ENCODE assay signal across 8 mouse cellular contexts in genomic region chr2:118637888-118638526, GRCm38 (mm10). TPM values are rescaled to one million over a fixed set of nuclear protein-coding genes. Genes with fewer than 3 reads are reported as not detected.
DNase-seq lines count a peak whose midpoint lies in the region; ATAC-seq and TF ChIP-seq lines count a peak whose summit lies in the region.

No protein-coding gene starts in this region.

- no peak overlapping the region for H3K27ac ChIP-seq in limb, embryonic 14.5 days (replicated peaks; ENCODE audit: low read depth, low read length)
- H3K27ac ChIP-seq in midbrain, postnatal 0 days (ENCODE audit: low read depth, low read length) = no peak overlapping the region

- TF ChIP-seq POLR2A in limb, embryonic 14.5 days (IDR thresholded peaks at IDR 0.05; ENCODE audit: borderline replicate concordance, extremely low read depth, insufficient read depth, insufficient read length) = no peak

- DNase-seq in 3T3-L1 (ENCODE audit: low read depth, low spot score) (peak; percentile 86), ZHBTc4 (ENCODE audit: low read depth, low spot score) (peak; percentile 79)
- peak; percentile 42 for DNase-seq in gastrocnemius, postnatal 14 days
- DNase-seq in kidney, adult 8-10 months = peak; percentile 36 to 77
- DNase-seq in limb, embryonic 14.5 days (ENCODE audit: low spot score) = peak; percentile 76
- DNase-seq in midbrain, postnatal 0 days (ENCODE audit: low spot score) = peak; percentile 76
- peak; percentile 70 to 74 for DNase-seq in spleen, postnatal 36 days (ENCODE audit: low spot score in 2 of 2)

- ATAC-seq in common myeloid progenitor, adult 5-6 weeks (replicated peaks; ENCODE audit: low read depth, poor library complexity, severe bottlenecking) = peak; percentile 86
- ATAC-seq in limb, embryonic 14.5 days (ENCODE audit: low FRiP score, low read depth) = peak; percentile 65
- peak; percentile 66; the same call in 1 of the 2 replicates for ATAC-seq in midbrain, postnatal 0 days (ENCODE audit: low FRiP score)

- intact Hi-C loops in gastrocnemius, postnatal 14 days (cut with DNase I; ENCODE audit: low total_unique reads) = loop anchor here (2.0 to 5.0 kb wide), 2 partner anchors 55 to 244 kb away; no protein-coding TSS in a partner anchor

- 47% methylated on average over 8 of the region's 8 CpGs for WGBS in limb, embryonic 14.5 days
- 28% methylated on average over 8 of the region's 8 CpGs for WGBS in midbrain, postnatal 0 days

- no peak overlapping the region for H3K9ac ChIP-seq in limb, embryonic 14.5 days (ENCODE audit: low read depth, low read length, severe bottlenecking)
- no peak overlapping the region for H3K9ac ChIP-seq in midbrain, postnatal 0 days (replicated peaks; ENCODE audit: low read length, poor library complexity, severe bottlenecking)

- H3K27me3 ChIP-seq in limb, embryonic 14.5 days (ENCODE audit: control insufficient read depth, insufficient read depth, low read length) = no peaks in the 10 kb centered on the region
- no peaks in the 10 kb centered on the region for H3K27me3 ChIP-seq in midbrain, postnatal 0 days (ENCODE audit: insufficient read depth, low read length)

- H3K4me3 ChIP-seq in limb, embryonic 14.5 days (replicated peaks; ENCODE audit: low read length) = no peak overlapping the region
- H3K4me3 ChIP-seq in midbrain, postnatal 0 days (ENCODE audit: low read depth, low read length) = no peak overlapping the region

- H3K36me3 ChIP-seq in limb, embryonic 14.5 days (ENCODE audit: control insufficient read depth, insufficient read depth, low read length) = peaks cover 85% of the 10 kb centered on the region
- H3K36me3 ChIP-seq in midbrain, postnatal 0 days (ENCODE audit: insufficient read depth, low read length) = no peaks in the 10 kb centered on the region

- H3K4me1 ChIP-seq in limb, embryonic 14.5 days (ENCODE audit: control insufficient read depth, insufficient read depth, low read length) = no peaks in the 10 kb centered on the region
- H3K4me1 ChIP-seq in midbrain, postnatal 0 days (ENCODE audit: insufficient read depth, low read length) = no peaks in the 10 kb centered on the region

- peak; percentile 95 for TF ChIP-seq CTCF in midbrain, postnatal 0 days (IDR thresholded peaks at IDR 0.05)

- no peak overlapping the region for H3K4me2 ChIP-seq in limb, embryonic 14.5 days (replicated peaks; ENCODE audit: low read depth, low read length, severe bottlenecking)
- H3K4me2 ChIP-seq in midbrain, postnatal 0 days (ENCODE audit: low read depth, low read length, poor library complexity, severe bottlenecking) = no peak overlapping the region

- no peaks in the 10 kb centered on the region for H3K9me3 ChIP-seq in limb, embryonic 14.5 days (ENCODE audit: control insufficient read depth, low read length)
- no peaks in the 10 kb centered on the region for H3K9me3 ChIP-seq in midbrain, postnatal 0 days (ENCODE audit: low read length)

RNA-seq across cellular contexts. Expression of gene Pak6, which starts 25.1 kb away (rescaled TPM):
- total RNA-seq in common myeloid progenitor, adult 5-6 weeks (2017) = 1.1 and 1.7 TPM in 2 replicates
- total RNA-seq in gastrocnemius, postnatal 14 days (2021) = under 1 TPM; 0.07 to 0.14 TPM
- polyA plus RNA-seq in limb, embryonic 14.5 days (2012; rRNA removed) = 4.8 and 5.5 TPM in 2 replicates
- 3.8 and 4.6 TPM in 2 replicates for polyA plus RNA-seq in limb, embryonic 14.5 days (2014; fragmentation: Nextera tagmentation; extraction: Ambion mirVana)
- 107 and 120 TPM in 2 replicates for total RNA-seq in midbrain, postnatal 0 days (2014; rRNA removed)
- 65.5 and 66.1 TPM in 2 replicates for polyA plus RNA-seq in midbrain, postnatal 0 days (2015; fragmentation: Nextera tagmentation; extraction: Ambion mirVana)

RNA-seq across cellular contexts. Expression of gene Bub1b, which starts 40.0 kb away (rescaled TPM):
- 103 and 106 TPM in 2 replicates for total RNA-seq in common myeloid progenitor, adult 5-6 weeks (2017)
- 1 to 10 TPM; 5.7 to 5.8 TPM for total RNA-seq in gastrocnemius, postnatal 14 days (2021)
- polyA plus RNA-seq in limb, embryonic 14.5 days (2012; rRNA removed) = 48.5 and 53.5 TPM in 2 replicates
- polyA plus RNA-seq in limb, embryonic 14.5 days (2014; fragmentation: Nextera tagmentation; extraction: Ambion mirVana) = 64.4 and 70.4 TPM in 2 replicates
- total RNA-seq in midbrain, postnatal 0 days (2014; rRNA removed) = 7.4 and 8.9 TPM in 2 replicates
- polyA plus RNA-seq in midbrain, postnatal 0 days (2015; fragmentation: Nextera tagmentation; extraction: Ambion mirVana) = 3.0 and 4.2 TPM in 2 replicates

Comparison
In these comparisons a context has a peak if more than half of its experiments do, and no peak if none do; other contexts are left out.
1. RNA of gene Pak6, which starts 25.1 kb away (total RNA-seq): 107 to 120 TPM in midbrain, postnatal 0 days; 1.1 to 1.7 TPM in common myeloid progenitor, adult 5-6 weeks and 0.07 to 0.14 TPM in gastrocnemius, postnatal 14 days; every median in the first group is over 10 times any median in the second.
2. RNA of gene Bub1b, which starts 40.0 kb away (total RNA-seq): 103 to 106 TPM in common myeloid progenitor, adult 5-6 weeks; 7.4 to 8.9 TPM in midbrain, postnatal 0 days and 5.7 to 5.8 TPM in gastrocnemius, postnatal 14 days; every median in the first group is over 10 times any median in the second.
3. Peak in every context shown above with its lines, with median percentiles within 50 percentile points of each other: DNase-seq and ATAC-seq.